Mouse (Mus musculus): ENCODE results near the gene Trnau1ap.

DNA sequence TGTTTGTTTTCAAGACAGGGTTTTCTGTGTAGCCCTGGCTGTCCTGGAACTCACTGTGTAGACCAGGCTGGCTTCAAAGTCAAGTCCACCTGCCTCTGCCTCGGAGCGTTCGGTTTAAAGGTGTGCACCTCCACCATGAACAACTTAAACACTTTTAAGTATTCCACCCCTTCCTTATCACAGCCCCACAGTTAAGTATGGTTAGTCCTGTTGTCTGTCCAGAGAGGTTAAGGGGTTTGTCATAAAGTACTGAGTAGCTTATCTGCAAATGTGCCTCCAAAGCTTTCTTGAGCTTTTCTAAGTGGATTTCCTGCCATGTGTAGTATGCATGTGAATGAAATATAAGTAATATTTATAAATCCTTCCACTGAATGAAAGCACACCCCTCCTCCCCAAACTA lies 53.4 kb downstream of the Trnau1ap start:
- no peak for TF ChIP-seq POLR2A (IDR thresholded peaks at IDR 0.05; ENCODE audit: insufficient read depth, low read depth, low read length)
- TF ChIP-seq CTCF (IDR thresholded peaks at IDR 0.05; ENCODE audit: insufficient read depth, low read depth, low read length): no peak
